ENCODE assay signal across 30 mouse cellular contexts in genomic region chr9:40279438-40279837, GRCm38 (mm10). TPM values are rescaled to one million over a fixed set of nuclear protein-coding genes. Genes with fewer than 3 reads are reported as not detected.
"Had no signal": no experiment of that assay in that cellular context is flagged by ENCODE, and none has a peak within 500 bp of the region (broad histone marks: within the 10 kb centered on the region; RNA-seq: fewer than 3 reads in every experiment).

No protein-coding gene starts in this region.

- DNase-seq: heart, postnatal 10 days; heart, postnatal 14 days; heart, postnatal 36 days; heart, postnatal 4 days; kidney, adult 11 months; kidney, adult 18-20 months; kidney, adult 2 months; kidney, adult 8-10 months; kidney, adult 9 months; kidney, postnatal 10 days; kidney, postnatal 14 days; kidney, postnatal 25 days; kidney, postnatal 36 days; kidney, postnatal 4 days; layer of hippocampus, adult 9-11 months; layer of hippocampus, postnatal 36 days had no signal

- H3K9me3 ChIP-seq: heart, embryonic 12.5 days; heart, embryonic 13.5 days; heart, embryonic 15.5 days; hindbrain, embryonic 10.5 days; hindbrain, embryonic 12.5 days; hindbrain, embryonic 13.5 days; hindbrain, embryonic 15.5 days; intestine, embryonic 15.5 days; kidney, embryonic 15.5 days had no signal

- H3K9ac ChIP-seq: heart, embryonic 12.5 days; heart, embryonic 13.5 days; heart, embryonic 15.5 days; hindbrain, embryonic 12.5 days; hindbrain, embryonic 13.5 days; hindbrain, embryonic 14.5 days; hindbrain, embryonic 15.5 days; intestine, embryonic 15.5 days; kidney, embryonic 15.5 days had no signal

- H3K27me3 ChIP-seq: heart, embryonic 13.5 days; heart, embryonic 15.5 days; hindbrain, embryonic 12.5 days; hindbrain, embryonic 13.5 days; hindbrain, embryonic 15.5 days; intestine, embryonic 15.5 days; kidney, embryonic 15.5 days had no signal

- H3K4me1 ChIP-seq: heart, embryonic 12.5 days; heart, embryonic 13.5 days; heart, embryonic 15.5 days; hindbrain, embryonic 10.5 days; hindbrain, embryonic 12.5 days; hindbrain, embryonic 13.5 days; intestine, embryonic 15.5 days; kidney, embryonic 15.5 days had no signal

- H3K36me3 ChIP-seq: heart, embryonic 12.5 days; heart, embryonic 13.5 days; heart, embryonic 15.5 days; hindbrain, embryonic 10.5 days; intestine, embryonic 15.5 days; kidney, embryonic 15.5 days had no signal

- H3K4me3 ChIP-seq: heart, embryonic 12.5 days; heart, embryonic 13.5 days; heart, embryonic 15.5 days; hindbrain, embryonic 10.5 days; hindbrain, embryonic 12.5 days; hindbrain, embryonic 13.5 days; hindbrain, embryonic 15.5 days; intestine, embryonic 15.5 days; kidney, embryonic 15.5 days; left cerebral cortex, adult 2 months had no signal

- H3K27ac ChIP-seq: heart, embryonic 13.5 days; heart, embryonic 15.5 days; hindbrain, embryonic 10.5 days; hindbrain, embryonic 12.5 days; hindbrain, embryonic 13.5 days; hindbrain, embryonic 14.5 days; hindbrain, embryonic 15.5 days; hindbrain, postnatal 0 days; intestine, embryonic 15.5 days; kidney, embryonic 15.5 days; kidney, postnatal 0 days; left cerebral cortex, adult 2 months had no signal

RNA-seq across cellular contexts. Expression of gene Scn3b, which starts 10.4 kb away (rescaled TPM):
- polyA plus RNA-seq: inflammation-experienced regulatory T-cells, adult 6 months had no signal
